Mouse (Mus musculus) spleen, adult 2 months (tissue): ENCODE results near the gene Scd3. TPM values are rescaled to one million over a fixed set of nuclear protein-coding genes. Genes with fewer than 3 reads are reported as not detected.

Experiments used
- DNase-seq, 2 experiments: peaks; one replicate each; pipeline versions ENCODE4 v3.0.0 to v3.0.0-alpha.2; 2012 to 2021; ENCODE audit warnings: low spot score in 2 of 2, low read depth in 1 of 2
- H3K27ac ChIP-seq: fragments of 200-500 bp; 2 replicates; pipeline ENCODE4 v1.5.1; 2012; ENCODE audit warnings: low read length, inconsistent platforms; ENCODE audit not compliant: insufficient read depth
- H3K27me3 ChIP-seq: fragments of 200-500 bp; 2 replicates; pipeline ENCODE4 v1.6.1; 2012; ENCODE audit warnings: mild to moderate bottlenecking, moderate library complexity, low read length, inconsistent platforms; ENCODE audit not compliant: control insufficient read depth, insufficient read depth
- H3K36me3 ChIP-seq: fragments of 200-500 bp; 2 replicates; pipeline ENCODE4 v1.6.1; 2012; ENCODE audit warnings: mild to moderate bottlenecking, low read length, inconsistent platforms; ENCODE audit not compliant: control insufficient read depth, insufficient read depth
- H3K4me1 ChIP-seq: fragments of 200-500 bp; 2 replicates; pipeline ENCODE4 v1.6.1; 2011; ENCODE audit warnings: inconsistent platforms; ENCODE audit not compliant: control insufficient read depth, insufficient read depth, insufficient read length
- H3K4me3 ChIP-seq: fragments of 200-500 bp; 2 replicates; pipeline ENCODE4 v1.5.1; 2011; ENCODE audit warnings: mild to moderate bottlenecking, inconsistent platforms; ENCODE audit not compliant: insufficient read depth, insufficient read length; ENCODE audit errors: extremely low read depth
- CTCF ChIP-seq: fragments of 200-500 bp; IDR thresholded peaks from 2 replicates; pipeline ENCODE4 v1.5.1; 2011; ENCODE audit warnings: mild to moderate bottlenecking, inconsistent platforms; ENCODE audit not compliant: insufficient read depth, insufficient read length, insufficient replicate concordance; ENCODE audit errors: extremely low read depth
- POLR2A ChIP-seq: fragments of 200-500 bp; IDR thresholded peaks from 2 replicates; pipeline ENCODE4 v1.6.1; 2011; ENCODE audit warnings: low read depth, low read length, inconsistent platforms
- WGBS: fragments of 180-500 bp; shearing (Covaris S2); methylation state at CpG from one replicate; pipeline ENCODE4 v1.1.7; 2018; 5-methylcytosine and 5-hydroxymethylcytosine counted together
- polyA plus RNA-seq: library from polyadenylated mRNA; depleted of rRNA; stranded (reverse); fragments of >200 nt; gene quantifications from 2 replicates; pipeline ENCODE4 v1.2.3, GENCODE M21; 2012

Gene Scd3
- polyA plus RNA-seq, 1 experiment, result not detected

GRCm38 (mm10) chr19:44260487-44260886 lies 57.4 kb downstream of the Scd3 start:
- WGBS, result 69% methylated on average over 5 of the region's 5 CpGs
- no peaks in the 10 kb centered on the region for H3K27me3 ChIP-seq
- TF ChIP-seq POLR2A (no peak), CTCF (no peak)
- H3K27ac ChIP-seq, result no peak overlapping the region
- H3K4me1 ChIP-seq, result peaks cover 8% of the 10 kb centered on the region
- no peak overlapping the region for H3K4me3 ChIP-seq
- DNase-seq, result no peak
- H3K36me3 ChIP-seq, result no peaks in the 10 kb centered on the region

GRCm38 (mm10) chr19:44261774-44262173 lies 58.7 kb downstream of the Scd3 start:
- H3K4me1 ChIP-seq, result peaks cover 16% of the 10 kb centered on the region
- no peak for DNase-seq
- no peaks in the 10 kb centered on the region for H3K36me3 ChIP-seq
- no peaks in the 10 kb centered on the region for H3K27me3 ChIP-seq
- WGBS, result 89% methylated on average over 7 of the region's 7 CpGs
- TF ChIP-seq POLR2A, result no peak
- no peak for TF ChIP-seq CTCF
- H3K4me3 ChIP-seq, result no peak overlapping the region
- no peak overlapping the region for H3K27ac ChIP-seq

- Histone ChIP-seq H3K36me3 (no peaks in the 10 kb centered on the region), H3K27me3 (no peaks in the 10 kb centered on the region), H3K4me3 (no peak overlapping the region), H3K27ac (no peak overlapping the region), H3K4me1 (peaks cover 16% of the 10 kb centered on the region)
- no peak for DNase-seq
- 56% methylated on average over 3 of the region's 3 CpGs for WGBS
- no peak for TF ChIP-seq CTCF
- no peak for TF ChIP-seq POLR2A
These were observed 60.5 kb downstream of the Scd3 start for GRCm38 (mm10) chr19:44263581-44263980.

DNA sequence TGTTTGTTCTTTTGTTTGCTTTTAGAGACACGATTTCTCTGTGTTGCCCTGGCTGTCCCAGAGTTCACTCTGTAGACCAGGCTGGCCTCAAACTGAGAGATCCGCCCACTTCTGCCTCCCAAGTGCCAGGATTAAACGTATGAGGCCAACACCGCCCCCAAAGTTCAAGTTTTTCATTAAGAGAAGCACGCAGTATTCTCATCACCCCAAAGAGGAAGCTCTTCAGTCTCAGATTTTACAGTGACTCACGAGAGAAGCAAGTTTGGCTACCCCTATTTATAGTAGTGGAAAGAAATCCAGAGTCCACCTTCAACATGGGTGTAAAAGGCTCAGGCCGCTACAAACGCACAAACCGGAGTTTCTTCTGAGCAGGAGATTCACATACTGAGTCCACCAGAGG lies 61.2 kb downstream of the Scd3 start:
- Histone ChIP-seq H3K27me3 (no peaks in the 10 kb centered on the region), H3K4me1 (peaks cover 16% of the 10 kb centered on the region), H3K27ac (peak overlapping the region; percentile 27), H3K36me3 (no peaks in the 10 kb centered on the region), H3K4me3 (no peak overlapping the region)
- WGBS, result 32% methylated on average over 9 of the region's 9 CpGs
- DNase-seq, result no peak
- no peak for TF ChIP-seq POLR2A
- no peak for TF ChIP-seq CTCF

DNA sequence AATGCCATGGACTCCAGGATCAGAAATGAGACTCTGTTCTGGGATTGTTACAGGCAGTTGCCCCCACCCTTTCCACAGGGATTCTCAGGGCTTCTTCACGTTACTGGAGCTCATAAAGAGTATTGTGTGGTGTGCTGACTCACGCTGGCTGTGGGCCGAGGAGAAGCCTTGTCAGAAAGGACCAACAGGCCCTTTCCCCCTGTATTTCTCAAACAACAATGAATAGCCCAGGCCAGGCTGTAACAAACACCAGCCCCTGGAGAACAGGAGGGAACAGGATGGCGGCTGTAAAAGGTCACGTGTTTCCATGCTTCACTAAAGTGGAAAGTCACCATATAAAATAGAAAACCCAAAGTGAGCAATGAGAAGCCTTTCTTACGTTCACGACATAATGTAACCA lies 62.2 kb downstream of the Scd3 start:
- Histone ChIP-seq H3K4me3 (no peak overlapping the region), H3K4me1 (peaks cover 16% of the 10 kb centered on the region), H3K27ac (peak overlapping the region; percentile 54), H3K36me3 (no peaks in the 10 kb centered on the region), H3K27me3 (no peaks in the 10 kb centered on the region)
- no peak for TF ChIP-seq CTCF
- TF ChIP-seq POLR2A, result no peak
- no peak for DNase-seq
- 50% methylated on average over 7 of the region's 7 CpGs for WGBS

- no peak for DNase-seq
- TF ChIP-seq POLR2A, result no peak
- no peak for TF ChIP-seq CTCF
- Histone ChIP-seq H3K27me3 (no peaks in the 10 kb centered on the region), H3K4me1 (peaks cover 16% of the 10 kb centered on the region), H3K27ac (peak overlapping the region; percentile 79), H3K36me3 (no peaks in the 10 kb centered on the region), H3K4me3 (no peak overlapping the region)
- WGBS, result 54% methylated on average over 5 of the region's 5 CpGs
These were observed 62.9 kb downstream of the Scd3 start for GRCm38 (mm10) chr19:44265911-44266337.

- TF ChIP-seq POLR2A (no peak), CTCF (no peak)
- Histone ChIP-seq H3K27ac (peak overlapping the region; percentile 79), H3K27me3 (no peaks in the 10 kb centered on the region), H3K4me1 (peaks cover 16% of the 10 kb centered on the region), H3K36me3 (no peaks in the 10 kb centered on the region), H3K4me3 (peak overlapping the region; percentile 68; the same call in 1 of the 2 replicates)
- WGBS, result 14% methylated on average over 6 of the region's 6 CpGs
- DNase-seq, result peak in 1 of 2 experiments; percentile 38
These were observed 63.4 kb downstream of the Scd3 start for GRCm38 (mm10) chr19:44266458-44266823.
